Mouse (Mus musculus): ENCODE results near the gene Rin3.

Gene Rin3

GRCm38 (mm10) chr12:102419544-102419943 lies 136.7 kb downstream of the Rin3 start:
- in situ Hi-C loops (cut with MseI, MboI) = no loop called here

- in situ Hi-C loops (cut with MseI, MboI) = no loop called here
These were observed 137.5 kb downstream of the Rin3 start for GRCm38 (mm10) chr12:102420168-102420890.

- in situ Hi-C loops (cut with MseI, MboI) = no loop called here
These were observed 139.2 kb downstream of the Rin3 start for GRCm38 (mm10) chr12:102422065-102422464.

GRCm38 (mm10) chr12:102422623-102423320 lies 139.9 kb downstream of the Rin3 start:
- in situ Hi-C loops (cut with MseI, MboI) = no loop called here

GRCm38 (mm10) chr12:102423625-102424024 lies 140.8 kb downstream of the Rin3 start:
- in situ Hi-C loops (cut with MseI, MboI) = no loop called here

GRCm38 (mm10) chr12:102424456-102424855 lies 141.6 kb downstream of the Rin3 start:
- in situ Hi-C loops (cut with MseI, MboI) = no loop called here

GRCm38 (mm10) chr12:102425048-102425578 lies 142.3 kb downstream of the Rin3 start:
- in situ Hi-C loops (cut with MseI, MboI) = no loop called here

- in situ Hi-C loops (cut with MseI, MboI) = no loop called here
These were observed 143.4 kb downstream of the Rin3 start for GRCm38 (mm10) chr12:102426285-102426684.

- in situ Hi-C loops (cut with MseI, MboI) = no loop called here
These were observed 146.8 kb downstream of the Rin3 start for GRCm38 (mm10) chr12:102429656-102430055.

GRCm38 (mm10) chr12:102430228-102430627 lies 147.4 kb downstream of the Rin3 start:
- in situ Hi-C loops (cut with MseI, MboI) = no loop called here

- in situ Hi-C loops (cut with MseI, MboI) = no loop called here
These were observed 149.4 kb downstream of the Rin3 start for GRCm38 (mm10) chr12:102432238-102432637.

GRCm38 (mm10) chr12:102434107-102434506 lies 151.3 kb downstream of the Rin3 start:
- in situ Hi-C loops (cut with MseI, MboI) = no loop called here

- in situ Hi-C loops (cut with MseI, MboI) = no loop called here
These were observed 154.2 kb downstream of the Rin3 start for GRCm38 (mm10) chr12:102436939-102437526.

- in situ Hi-C loops (cut with MseI, MboI) = no loop called here
These were observed 155.1 kb downstream of the Rin3 start for GRCm38 (mm10) chr12:102437952-102438351.

GRCm38 (mm10) chr12:102438983-102439631 lies 156.3 kb downstream of the Rin3 start:
- in situ Hi-C loops (cut with MseI, MboI) = no loop called here

- in situ Hi-C loops (cut with MseI, MboI) = no loop called here
These were observed 156.8 kb downstream of the Rin3 start, which contains the start of gene Lgmn for GRCm38 (mm10) chr12:102439632-102440023. Lgmn (minus strand) TSS chr12:102439813.

Data from mouse trophoblast stem cell (cell line).